Mouse (Mus musculus) gastrocnemius, postnatal 25 days (tissue): ENCODE data around the gene Ppp1r8. TPM values are rescaled to one million over a fixed set of nuclear protein-coding genes. Genes with fewer than 3 reads are reported as not detected.
"Not testable (repeated sequence)": the region's sequence is repeated elsewhere in the genome, so short reads cannot be mapped to it uniquely, and the experiment has no call there.

Experiments used
- DNase-seq: peaks from one replicate; pipeline ENCODE4 v3.0.0; 2022
- total RNA-seq, 2 experiments: library from RNA; stranded (reverse); gene quantifications; 1 replicate in 1 of 2; 2 replicates in 1 of 2; pipeline ENCODE4 v1.2.3; 2021

The Ppp1r8 gene
- total RNA-seq, 2 experiments from 2014 or later, result 13.1 to 13.5 TPM

DNA sequence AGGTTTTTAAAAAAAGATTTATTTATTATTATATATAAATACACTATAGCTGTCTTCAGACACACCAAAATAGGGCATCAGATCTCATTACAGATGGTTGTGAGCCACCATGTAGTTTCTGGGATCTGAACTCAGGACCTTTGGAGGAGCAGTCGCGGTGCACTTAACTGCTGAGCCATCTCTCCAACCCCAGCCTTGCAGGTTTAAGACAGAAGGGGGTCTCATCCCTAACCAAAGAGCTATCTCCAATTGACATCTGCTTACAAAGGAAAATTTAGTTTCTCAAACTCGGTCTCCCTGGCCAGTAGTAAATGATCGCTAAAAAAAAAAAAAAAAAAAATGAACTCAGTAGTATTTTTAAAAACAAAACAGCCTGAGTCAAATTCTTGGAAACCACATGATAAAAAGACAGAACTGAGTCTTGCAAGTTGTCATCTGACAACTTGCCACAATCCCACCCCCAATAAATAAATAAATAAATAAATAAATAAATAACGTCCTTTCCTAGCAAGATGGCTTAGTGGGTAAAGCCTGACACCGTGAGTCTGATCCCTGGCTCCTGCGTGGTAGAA lies 36.3 kb downstream of the Ppp1r8 start:
- DNase-seq, result no peak

DNA sequence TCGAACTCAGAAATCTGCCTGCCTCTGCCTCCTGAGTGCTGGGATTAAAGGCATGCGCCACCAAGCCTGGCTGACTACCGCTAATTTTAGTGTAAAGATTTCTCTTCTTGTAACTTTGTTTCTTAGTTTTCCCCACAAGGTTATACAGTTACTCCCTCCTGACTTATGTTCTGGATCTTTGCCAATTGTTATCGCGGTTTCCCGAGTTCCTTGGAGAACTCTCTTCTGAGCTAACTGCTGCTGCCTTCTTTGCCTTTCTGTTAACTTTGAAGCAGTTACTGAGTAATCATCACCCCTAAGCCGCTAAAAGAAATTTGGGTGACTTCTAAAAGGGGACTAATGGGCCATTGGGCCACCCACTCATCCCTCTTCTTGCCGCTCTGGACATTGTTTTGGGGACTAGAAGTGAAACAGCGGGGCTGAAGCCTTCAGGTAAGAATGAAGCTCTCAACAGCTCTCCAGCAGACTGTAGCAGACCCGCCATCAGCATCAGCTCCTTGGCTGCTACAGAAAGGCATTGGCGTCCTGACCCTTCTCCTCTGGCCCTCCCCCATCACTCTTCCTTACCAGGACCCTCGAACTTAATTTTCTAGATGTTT lies 37.3 kb downstream of the Ppp1r8 start:
- DNase-seq, result no peak

DNA sequence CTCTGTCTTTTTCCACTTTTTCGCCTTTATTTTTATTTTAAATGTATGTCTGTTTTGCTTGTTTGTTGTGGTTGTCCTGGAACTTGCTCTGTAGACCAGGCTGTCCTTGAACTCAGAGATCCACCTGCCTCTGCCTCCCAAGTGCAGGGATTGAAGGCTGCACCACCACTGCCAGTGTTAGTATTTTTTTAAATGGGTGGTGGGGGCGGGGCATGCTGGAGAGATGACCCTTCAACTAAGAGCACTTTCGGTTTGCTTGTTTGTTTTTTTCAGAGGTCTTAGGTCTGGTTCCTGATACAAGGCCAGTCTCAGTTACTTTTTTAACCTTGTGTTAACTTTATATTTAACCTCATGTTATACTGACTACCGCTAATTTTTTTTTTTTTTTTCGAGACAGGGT lies 37.8 kb downstream of the Ppp1r8 start:
- no peak for DNase-seq

DNA sequence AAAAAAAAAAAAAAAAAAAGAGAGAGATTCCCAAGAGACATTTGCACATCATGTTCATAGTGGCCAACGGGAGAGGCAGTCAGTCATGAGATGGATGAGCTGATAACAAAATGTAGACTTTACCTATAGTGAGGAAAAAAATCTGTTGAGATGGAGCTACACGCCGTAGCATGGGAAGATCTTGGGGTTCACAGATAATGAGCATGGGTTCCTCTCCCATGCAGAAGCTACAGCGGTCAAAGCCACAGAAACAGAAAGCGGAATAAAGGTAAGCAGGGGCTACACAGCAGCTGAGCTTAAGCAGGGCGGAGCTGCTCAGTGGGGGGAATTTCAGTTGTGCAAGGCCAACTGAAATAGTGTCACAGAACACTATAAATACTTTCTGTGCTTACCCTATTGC lies 38.6 kb downstream of the Ppp1r8 start:
- no peak for DNase-seq

DNA sequence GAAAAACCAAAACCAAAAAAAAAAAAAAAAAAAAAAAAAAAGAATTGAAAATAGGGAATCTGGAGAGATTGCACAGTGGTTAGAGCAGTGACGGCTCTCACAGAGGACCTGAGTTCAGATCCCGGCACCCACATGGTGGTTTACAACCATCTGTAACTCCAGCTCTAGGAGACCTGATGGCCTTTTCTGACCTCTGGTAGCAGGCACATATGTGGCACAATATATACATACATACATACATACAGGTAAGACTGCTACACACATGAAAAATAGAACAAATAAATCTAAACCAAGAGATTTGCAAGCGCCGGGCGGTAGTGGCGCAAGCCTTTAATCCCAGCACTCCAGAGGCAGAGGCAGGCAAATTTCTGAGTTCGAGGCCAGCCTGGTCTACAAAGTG lies 39.1 kb downstream of the Ppp1r8 start:
- DNase-seq, result no peak

DNA sequence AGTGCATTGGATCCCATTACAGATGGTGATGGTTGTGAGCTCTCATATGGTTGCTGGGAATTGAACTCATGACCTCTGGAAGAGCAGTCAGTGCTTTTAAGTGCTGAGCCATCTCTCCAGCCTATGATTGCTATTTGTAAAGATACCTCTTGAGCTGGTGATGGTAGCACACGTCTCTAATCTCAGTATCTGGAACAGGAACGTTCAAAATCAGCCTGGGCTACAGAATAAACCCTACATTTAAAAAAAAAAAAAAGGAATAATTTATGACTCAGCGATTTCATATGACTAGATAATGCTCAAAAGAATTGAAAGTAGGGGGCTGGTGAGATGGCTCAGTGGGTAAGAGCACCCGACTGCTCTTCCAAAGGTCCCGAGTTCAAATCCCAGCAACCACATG lies 39.8 kb downstream of the Ppp1r8 start:
- no peak for DNase-seq

DNA sequence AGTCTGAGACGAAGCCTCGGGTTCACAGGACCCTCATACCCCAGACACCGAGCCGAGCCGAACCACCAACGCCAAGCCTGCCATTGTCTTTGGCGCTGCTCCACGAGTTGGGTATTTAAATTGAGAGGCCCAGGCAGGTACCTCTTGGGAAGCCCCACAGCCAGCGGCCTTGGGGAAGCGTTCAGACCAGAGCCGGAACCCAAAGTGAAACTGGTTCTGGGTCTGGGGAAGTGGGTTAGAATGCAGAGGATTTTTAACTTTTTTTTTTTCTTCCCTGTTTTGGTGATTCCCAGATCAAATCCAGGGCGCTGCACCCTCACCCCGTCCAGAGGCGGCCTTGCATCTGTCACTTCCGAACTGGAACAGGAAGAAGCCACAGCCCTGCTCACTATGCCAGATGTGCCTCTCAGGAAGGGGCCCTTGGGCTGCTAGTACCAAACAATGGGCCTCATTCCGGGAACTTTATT lies 40.8 kb downstream of the Ppp1r8 start:
- peak; percentile 43 for DNase-seq

DNA sequence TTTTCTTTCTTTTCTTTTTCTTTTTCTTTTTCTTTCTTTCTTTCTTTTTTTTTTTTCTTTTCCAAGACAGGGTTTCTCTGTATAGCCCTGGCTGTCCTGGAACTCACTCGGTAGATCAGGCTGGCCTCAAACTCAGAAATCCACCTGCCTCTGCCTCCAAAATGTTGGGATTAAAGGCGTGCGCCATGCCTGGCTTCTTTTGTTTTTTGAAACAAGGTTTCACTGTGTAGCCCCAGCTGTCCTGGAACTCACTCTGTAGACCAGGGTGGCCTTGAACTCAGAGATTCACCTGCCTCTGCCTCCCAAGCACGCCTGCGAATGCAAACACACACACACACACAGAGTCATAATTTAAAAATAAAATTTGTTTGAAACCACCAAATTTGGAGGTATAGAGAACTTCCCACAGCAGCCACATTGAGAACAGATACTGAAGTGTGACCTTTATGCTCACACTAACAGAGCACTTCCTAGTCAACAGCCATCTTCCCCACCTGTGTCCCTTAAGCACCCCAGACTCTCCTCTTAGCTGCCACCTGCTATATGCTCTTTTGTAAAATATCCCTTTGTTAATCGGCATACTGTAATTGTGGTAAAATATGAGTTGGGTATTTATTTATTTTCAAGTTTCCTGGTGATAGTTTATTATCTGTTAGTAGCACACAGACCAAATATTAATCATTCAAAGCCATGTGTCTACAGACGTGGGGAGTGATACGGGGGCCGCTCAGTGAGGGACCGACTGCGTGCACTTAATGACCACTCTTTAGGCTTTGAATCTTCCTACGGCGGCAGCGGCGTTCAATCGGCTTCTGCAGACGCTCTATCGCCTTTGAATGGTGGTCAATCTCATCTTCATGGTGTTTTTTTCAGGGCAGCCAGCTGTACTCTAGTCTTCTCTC lies 41.5 kb downstream of the Ppp1r8 start:
- no peak for DNase-seq

DNA sequence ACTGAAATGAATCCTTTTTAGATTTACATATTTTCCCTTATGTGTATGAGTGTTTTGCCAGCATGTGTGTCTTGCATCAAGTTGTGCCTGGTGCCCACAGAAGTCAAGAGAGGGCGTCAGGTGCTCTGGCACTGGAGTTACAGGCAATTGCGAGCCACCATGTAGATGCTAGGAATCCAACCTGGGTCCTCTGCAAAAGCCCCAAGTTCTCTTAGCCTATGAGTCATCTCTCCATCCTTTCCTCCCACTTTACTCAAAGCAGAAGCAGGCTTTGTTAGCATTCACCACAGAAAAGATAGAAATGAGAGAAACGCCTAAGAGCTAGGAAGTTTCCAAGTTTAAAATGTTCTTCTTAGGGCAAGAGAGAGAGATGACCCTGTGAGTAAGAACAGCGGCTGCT lies 43.1 kb downstream of the Ppp1r8 start:
- DNase-seq, result no peak

DNA sequence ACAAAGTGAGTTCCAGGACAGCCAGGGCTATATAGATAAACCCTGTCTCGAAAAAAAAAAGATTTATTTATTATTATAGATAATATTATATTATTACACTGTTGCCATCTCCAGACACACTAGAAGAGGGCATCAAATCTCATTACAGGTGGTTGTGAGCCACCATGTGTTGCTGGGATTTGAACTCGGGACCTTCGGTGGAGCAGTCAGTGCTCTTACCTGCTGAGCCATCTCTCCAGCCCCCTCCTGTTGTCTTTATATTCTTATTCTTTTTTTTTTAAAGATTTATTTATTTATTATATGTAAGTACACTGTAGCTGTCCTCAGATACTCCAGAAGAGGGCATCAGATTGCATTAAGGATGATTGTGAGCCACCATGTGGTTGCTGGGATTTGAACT lies 44.3 kb downstream of the Ppp1r8 start:
- not testable (repeated sequence) for DNase-seq

DNA sequence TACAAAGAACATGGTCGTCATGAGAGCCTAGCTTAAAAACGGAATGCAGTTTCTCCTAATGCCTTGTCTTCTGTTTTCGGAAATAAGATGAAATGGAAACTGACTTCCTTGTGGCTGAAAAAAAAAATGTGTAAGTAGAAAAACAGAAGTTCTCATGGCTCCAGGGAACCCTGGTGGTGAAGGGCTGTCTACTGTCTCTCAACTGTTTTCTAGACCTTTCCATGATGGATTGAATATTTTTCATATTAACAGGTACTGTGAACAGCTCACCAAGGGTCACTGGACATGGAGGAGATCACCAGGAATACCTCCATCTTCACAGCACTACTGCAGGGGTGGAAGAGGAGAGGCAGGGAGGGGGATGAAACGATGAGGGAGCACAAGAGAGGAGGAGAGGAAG lies 44.9 kb downstream of the Ppp1r8 start:
- DNase-seq, result no peak

DNA sequence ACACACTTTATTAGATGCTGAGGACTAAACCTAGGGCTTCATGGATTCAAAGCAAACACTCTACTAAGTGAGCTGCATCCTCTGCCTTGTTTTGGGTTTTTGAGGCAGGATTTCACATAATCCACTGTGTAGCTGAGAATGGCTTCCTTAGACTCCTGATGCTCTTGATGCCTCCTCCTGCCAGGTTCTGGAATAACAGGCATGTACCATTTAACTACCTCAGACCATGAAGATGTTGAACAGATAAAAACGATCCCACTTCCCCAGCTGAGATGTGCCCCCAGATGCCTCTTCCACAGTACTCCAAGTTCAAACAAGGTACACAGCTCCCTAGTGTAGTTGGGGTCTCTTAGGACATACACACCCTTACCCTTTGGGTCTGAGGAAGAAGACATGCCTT lies 45.5 kb downstream of the Ppp1r8 start:
- no peak for DNase-seq

DNA sequence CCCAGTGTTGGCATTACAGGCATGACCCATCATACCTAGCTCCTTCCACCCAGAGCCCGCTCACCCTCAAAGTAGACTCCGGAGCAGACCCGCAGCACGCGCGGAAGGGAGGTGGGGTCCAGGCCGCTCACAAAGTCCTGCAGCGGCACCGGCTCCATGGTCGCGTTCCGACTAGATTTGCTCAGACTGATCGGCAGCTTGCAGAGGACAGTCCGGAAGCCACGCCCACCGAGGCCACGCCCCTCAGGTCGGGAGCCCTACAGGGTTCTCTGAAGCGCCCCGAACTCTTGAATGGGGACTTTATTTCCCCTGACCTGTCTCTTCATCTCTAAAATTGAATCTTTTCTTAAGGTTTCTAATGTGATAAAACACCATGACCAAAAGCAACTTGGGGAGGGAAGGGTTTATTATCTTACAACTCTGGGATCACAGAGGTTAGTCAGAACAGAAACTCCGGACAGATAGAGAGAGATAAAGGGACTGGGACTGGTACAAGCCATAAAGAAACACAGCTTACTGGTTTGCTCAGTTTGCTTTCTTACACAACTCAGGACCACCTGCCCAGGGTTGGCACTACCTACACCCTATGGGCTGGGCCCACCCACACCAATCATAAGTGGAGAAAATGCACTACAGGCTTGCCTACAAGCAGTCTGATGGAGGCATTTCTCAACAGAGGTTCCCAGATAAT lies 46.6 kb downstream of the Ppp1r8 start, which contains the start of gene Themis2:
Gene Themis2, minus strand, starts transcription at position 192 of the 691 bp plus-strand sequence.
- DNase-seq, result peak; percentile 62

DNA sequence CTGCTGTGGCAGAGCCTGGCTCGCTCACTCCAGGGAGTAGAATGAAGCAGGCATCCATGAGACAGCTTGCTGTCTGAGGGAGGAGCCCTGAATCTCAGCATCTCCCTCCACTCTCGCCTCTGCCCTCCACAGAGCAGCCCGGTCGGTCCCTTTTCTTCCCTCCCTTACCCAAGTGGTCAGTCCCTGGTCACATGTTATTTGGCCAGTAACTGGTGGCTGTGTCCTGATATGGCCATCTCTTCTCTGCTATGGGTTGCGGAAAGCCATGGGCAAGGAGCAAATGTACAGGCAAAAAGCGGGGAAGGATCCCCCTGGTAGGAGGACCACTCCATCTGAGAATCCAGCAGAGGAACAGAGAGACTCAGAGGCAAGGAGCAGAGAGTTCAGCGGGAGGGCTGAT lies 47.8 kb downstream of the Ppp1r8 start:
- no peak for DNase-seq

DNA sequence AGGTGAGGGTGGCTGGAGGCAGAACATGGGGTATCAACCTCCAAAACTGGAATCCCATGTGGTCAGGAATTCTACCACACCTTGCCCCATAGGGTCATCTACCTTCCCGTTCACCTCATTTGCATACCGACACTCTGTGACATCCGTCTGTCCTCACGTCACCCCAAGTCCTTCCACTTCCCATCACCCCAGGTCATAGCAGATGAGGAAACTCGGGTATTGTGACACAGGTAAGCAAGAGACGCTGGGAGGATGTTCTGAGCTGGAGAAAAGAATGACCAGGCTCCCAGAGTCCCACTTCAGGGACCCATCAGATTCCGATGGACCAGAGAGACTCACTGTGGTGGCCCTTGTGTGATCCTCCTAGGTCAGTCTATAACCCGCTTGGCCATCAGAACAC lies 48.2 kb downstream of the Ppp1r8 start:
- DNase-seq, result no peak

DNA sequence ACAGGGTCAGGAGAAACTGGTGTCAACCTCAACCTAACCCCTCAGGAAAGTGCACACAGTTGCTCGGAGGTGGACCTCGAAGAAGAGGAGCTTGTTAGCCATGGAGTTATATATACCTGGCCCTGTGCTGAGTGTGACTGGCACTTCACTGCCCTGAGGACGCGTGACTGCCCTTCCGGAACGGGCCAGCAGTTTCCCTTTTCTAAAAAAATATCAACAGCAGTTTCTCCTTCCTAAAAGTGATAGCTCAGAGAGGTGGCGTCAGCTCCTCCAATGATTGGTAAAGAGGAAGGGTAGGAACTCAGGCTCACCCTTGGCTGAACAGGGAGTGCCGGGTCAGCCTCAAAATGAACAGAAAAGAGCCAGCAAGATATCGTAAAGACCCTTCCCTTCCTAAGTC lies 48.9 kb downstream of the Ppp1r8 start:
- no peak for DNase-seq

DNA sequence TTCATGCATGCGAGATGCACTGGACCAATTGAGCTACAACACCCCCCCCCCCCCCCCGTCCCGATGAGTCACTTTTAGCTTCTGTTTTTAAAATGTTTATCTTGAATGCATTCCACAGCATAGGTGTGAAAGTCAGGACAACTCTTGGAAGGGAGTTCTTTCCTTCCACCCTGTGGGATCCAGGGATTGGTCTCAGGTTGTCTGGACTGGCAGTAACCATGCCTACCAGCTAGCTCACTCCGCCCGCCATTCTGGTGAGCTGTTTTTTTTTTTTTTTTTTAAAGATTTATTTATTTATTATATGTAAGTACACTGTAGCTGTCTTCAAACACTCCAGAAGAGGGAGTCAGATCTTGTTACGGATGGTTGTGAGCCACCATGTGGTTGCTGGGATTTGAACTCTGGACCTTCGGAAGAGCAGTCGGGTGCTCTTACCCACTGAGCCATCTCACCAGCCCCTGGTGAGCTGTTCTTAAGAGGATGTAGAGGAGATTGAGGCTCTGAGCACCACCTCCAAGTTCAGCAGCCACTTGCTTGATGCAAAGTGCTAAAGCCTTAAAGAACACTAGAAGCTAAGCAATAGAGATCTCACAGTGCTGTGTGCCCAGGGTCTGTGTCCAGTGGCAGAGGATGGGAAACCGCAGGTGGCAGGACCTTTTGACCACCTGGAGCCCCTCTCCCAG lies 49.5 kb downstream of the Ppp1r8 start:
- DNase-seq, result not testable (repeated sequence)

DNA sequence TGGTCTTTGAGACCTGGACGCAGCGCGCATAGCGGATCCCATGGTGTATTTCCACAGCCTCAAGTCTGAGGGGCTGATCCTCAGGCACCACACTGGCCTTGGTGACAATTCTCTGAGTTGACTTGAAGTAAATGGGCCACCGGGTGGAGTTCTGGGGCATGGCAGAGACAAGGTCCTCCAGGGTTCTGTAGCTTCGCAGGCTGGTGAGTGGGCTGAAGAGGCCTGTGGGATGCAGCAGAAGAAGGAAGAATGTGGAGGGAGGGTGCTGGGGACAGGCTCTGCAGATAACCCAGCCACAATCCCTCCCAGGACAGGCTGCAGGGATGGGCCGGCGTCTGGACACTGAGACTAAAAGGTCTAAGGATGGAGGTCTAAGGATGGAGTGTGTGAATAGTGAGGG lies 53.2 kb downstream of the Ppp1r8 start:
- no peak for DNase-seq

DNA sequence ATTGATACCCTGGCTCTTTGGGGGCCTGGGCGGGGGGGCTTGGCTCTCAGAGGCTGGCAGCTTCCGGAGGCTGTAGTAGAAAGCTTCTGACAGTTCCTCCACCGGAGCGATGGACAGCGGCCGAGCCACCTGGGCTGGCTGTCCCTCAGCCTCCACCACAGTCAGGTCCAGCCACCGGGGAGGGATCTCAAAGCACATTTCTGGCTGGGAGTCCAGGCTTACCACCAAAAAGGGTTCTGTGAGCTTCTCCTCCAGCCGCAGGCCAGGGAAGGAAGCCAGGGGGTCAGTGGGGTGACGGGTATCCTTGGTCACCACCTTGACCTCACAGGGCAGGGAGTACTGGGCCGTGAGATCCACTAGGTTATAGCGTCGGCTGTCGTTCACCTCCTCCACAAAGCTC lies 57.7 kb downstream of the Ppp1r8 start:
- no peak for DNase-seq

DNA sequence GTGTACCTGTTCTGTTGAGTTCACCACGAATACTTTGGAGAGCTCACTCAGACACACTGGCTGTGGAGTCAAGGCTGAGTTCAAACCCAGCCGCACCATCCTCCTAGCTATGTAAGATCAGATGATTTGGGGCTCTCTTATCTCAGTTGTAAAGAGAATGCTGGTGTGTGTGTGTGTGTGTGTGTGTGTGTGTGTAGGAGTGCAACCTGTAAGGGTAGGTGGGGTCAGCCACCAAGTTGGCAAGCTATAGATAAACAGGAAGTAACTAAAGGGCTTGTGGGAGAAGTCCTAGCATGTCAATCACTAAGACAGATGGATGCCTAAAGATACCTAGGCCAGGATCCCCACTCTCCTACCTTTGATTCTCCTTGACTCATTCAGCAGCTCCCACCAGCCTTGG lies 59.2 kb downstream of the Ppp1r8 start:
- DNase-seq, result no peak

DNA sequence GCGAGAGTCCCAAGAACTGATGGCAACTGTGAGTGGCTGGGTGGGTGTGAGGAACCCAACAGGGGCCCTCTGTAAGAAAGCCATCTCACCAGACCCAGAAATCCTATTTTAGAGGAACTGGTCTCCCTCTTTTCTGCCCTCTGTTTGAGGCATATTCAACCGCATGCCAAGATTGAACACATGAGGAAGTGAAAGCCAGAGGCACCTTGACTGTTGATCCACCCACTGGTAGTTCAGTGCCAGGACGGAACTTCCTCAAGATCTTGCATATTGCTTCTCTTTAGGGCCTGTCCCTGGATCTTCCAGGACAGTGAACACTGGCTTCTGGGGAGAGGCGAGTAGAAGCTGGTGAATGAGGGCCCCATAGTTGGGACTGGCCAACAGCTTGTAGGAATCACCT lies 62.7 kb downstream of the Ppp1r8 start:
- DNase-seq, result no peak

DNA sequence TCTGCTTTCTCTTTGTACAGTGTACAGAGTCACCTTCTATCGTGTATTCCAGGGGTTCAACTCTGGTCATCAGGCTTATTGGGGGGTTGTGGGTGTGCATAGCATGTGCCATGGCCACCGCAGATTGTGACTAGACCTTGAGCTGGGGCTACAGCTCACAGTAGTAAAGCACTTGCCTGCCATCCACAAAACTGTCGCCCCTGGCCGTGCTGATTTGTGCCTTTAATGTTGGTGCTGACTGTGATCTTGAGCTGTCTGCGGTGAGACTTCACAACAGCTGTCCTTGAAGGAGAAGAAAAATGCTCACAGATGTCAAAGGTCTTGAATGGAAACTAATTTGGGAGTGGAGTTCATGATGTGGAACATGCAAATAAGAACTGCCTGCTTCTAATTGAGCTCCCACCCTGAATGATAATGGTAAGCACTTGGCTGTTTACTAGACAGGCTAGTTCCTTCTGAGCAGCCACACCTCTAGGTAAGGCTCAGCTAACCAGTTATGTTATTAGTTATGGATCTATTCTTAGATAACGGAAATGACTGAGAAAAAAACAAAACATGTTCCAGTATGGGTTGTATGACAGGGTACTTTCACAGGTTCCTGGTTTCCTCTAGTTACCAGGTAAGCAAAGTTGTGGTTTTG lies 64.3 kb downstream of the Ppp1r8 start:
- DNase-seq, result no peak
